Mouse (Mus musculus): ENCODE measurements around the gene Nosip. TPM values are rescaled to one million over a fixed set of nuclear protein-coding genes. Genes with fewer than 3 reads are reported as not detected.

Gene Nosip
- polyA plus RNA-seq (2014; fragmentation: Illumina TruSeq; extraction: RNeasy Lipid Tissue Mini Kit (QIAGEN cat#74804); ENCODE audit: low read depth, low replicate concordance) = 6.3 TPM

DNA sequence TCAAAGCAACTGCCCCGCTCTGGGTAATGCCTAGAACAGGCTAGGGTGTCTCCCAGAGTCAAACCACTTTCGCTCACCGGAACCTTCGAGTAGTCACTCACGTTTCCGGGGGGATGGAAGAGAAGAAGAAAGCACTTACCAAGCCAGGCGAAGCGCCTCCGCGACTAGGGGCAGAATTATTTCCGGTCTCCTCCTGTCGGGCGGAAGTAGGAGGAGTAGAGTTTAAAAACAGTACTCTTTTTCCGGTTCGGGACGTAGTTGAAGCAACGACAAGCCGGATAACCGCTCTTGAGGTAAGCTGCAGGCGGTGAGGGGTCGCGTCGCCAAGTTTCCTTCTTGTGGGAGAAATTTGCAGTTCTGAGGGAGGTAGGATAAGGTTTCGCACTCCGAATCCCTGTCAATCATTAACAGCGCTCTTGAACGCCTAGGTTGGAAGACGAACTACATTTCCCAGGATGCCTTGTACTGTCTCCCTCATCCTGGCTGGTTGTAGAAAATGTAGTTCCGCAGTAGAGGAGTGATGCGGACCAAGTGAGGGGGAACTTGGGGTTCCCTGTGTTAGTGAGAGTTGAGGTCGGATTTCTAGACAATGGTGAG is at the start of gene Nosip, which contains the start of gene Prrg2:
Gene Nosip (plus strand): TSS at position 191 of the 597 bp plus-strand sequence.
Gene Prrg2 (minus strand): TSS at position 439 of the 597 bp plus-strand sequence.

DNA sequence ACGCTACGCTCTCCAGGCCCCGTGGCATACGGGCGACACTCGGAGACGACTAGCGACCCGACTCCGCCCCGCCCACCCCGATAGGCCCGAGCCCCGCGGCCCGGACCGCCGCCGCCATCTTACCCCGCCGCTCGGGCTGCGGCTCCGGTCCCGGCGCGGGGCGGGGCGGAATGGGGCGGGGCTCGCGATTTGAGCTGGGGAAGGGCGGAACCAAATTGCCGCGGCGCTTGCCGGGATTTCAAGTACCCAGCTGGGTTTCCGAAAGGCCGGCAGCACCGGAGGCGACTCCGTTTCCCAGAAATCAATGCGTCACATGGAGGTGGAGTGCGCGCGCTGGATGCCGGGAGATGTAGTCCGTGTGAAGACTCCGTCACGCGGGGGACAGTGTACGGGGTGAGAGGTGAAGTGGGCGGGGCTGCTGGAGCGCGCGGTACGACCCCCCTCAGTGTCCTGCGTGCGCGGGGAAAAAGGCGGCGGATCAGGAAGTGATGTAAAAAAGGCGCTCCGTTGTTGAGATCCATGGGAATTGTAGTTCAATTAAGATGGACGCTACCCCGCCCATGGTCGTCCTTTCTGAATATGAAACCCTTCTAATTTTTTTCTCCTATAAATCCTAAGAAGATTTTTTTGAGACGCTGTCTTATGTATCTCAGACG is 46.1 kb upstream of the Nosip start, which contains the start of gene Scaf1:
Gene Scaf1 (minus strand): TSS at position 407 of the 656 bp plus-strand sequence.

DNA sequence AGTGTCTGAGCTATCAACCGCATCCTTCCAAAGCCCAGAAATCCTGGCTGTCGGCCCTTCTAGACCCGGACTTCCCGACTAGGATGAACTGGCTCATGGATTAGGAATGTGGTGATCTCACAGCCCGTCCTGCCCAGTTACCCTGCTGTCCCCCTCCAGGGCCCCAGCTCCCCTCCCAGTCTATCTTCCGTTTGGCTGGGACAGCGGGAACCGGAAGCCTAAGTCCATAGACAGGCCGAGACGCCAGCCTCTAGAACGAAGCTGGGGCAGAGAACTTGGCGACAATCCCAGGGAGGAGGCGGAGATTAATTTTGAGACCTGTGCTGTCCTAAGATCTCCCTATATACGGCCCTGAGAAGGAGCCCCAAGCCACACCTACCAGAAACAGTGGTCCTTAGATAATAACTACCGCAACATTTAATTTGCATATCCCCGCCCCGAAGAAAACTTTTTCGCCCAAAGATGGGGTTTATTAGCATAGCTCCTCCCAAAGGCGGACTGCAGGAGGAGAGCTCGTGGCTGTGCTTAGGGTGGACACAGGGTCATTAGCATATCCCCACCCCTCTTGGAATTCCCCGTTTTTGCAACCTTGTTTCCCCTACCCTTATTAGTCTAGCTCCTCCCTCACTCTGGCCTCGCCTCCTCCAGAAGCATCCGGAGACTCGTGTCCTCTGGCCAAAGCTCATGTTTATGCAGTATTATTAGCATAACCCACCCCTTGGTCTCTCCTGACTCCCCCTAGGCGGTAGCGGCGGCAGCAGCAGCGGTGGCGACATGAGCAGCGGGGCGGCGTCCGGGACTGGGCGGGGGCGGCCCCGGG is 44.8 kb upstream of the Nosip start, which contains the start of gene Rras:
Gene Rras (plus strand): TSS at position 720 of the 820 bp plus-strand sequence.

DNA sequence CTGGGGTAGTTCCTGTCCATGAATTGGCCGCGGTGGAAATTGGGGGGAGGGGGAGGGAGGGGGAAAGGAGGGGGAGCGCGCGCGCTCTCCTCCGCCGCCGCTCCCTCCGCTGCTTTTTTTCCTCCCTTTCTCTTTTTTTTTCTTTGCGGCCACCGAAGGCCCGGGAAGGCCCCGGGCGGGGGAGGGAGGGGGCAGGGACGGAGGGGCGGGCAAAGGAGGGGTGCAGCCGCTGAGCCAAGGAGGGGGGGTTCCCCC is 9.4 kb upstream of the Nosip start, which contains the start of gene Prr12:
Gene Prr12 (minus strand): TSS at position 20 of the 255 bp plus-strand sequence.

DNA sequence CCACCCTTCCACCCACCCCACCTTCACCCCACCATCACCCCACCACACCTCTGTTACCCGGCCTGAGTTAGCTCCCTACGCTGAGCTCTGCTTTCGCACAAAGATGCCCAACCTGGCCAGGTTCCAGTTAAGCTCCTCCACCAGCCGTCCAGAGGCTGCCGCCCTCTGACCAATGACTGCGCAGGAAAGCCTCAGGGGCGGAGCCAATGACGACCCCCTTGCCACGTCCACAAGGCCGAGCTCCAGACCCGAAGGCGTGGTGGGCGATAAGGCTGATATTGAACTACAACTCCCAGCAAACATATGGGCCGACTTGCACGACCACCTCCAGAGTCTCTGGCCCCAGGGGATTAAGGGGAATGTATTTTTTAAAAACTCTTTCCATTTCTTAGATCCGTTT is 29.8 kb downstream of the Nosip start, which contains the start of gene Rcn3:
Gene Rcn3 (minus strand): TSS at position 174 of the 400 bp plus-strand sequence.

DNA sequence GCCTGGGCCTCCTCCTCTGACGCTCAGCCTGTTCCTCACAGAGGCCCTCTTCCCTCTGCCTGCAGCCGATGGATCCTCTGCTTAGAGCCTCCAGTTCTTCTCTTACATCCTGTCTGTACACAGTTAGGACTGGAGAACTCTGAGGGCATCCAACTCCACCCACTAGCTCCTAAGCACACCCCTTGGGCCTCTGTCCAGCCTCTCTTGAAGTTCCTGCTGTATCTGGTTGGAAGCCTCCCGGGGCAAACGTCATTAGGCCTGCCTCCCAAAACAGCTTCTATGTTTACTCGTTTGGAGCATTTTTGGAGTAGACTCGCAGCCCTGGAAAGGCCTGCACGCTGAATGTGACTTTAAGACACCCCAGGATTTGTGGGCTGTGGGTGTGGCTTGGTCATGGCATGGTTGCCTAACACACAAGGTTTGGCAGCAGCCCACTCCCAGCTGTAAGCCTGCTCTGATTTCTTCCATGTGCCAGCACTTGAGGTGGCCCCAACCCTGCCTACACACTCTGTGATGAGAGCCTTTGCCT is 41.5 kb downstream of the Nosip start, which contains the start of gene Fcgrt:
Gene Fcgrt (minus strand): TSS at position 200 of the 529 bp plus-strand sequence.

DNA sequence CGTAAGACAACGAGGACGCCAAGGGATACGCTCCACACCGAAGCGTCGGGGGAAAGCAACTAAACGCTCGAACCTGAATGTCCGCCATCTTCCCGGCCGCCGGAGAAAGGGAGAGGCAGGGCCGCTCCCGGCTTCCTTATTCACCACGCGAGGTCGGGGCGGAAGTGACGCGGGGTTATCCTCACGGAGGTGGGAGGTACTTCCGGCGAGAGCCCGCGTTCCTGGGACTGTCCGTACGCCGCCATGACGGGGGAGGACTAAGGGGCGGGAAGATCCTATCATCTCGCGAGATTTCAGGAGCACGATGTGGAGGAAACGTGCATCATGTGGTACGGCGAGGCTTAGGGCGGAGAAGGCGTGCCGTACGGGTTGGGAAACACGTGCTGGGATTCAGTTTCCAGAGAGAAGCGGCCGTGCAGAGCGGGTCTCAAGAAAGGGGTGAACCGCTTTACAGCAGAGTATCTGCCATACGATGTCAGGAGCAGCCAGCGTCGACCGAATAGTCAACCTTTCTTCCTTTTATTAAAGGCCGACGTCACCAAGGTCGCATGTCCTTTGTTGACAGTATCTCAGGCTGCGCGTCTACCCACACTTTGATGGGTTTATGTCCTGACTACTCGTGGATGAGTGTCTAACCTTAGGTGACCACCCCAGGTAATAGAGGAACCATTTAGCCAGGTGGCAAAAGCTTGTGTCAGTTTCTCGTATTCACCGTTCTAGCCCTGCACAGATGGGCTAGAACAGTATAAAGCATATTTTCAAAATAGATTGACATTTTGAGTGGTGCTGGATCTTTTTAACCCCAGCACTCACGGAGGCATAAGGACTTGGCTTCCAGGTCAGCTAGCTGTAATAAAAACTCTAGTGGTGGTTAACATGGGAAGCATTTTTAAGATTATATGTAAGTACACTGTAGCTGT is 62.3 kb downstream of the Nosip start, which contains the start of gene Rps11:
Gene Rps11 (minus strand): TSS at position 216 of the 920 bp plus-strand sequence.

Other genes with a start within 250 kb of the Nosip start
- gene Nup62, start 246.3 kb upstream of the Nosip start, polyA plus RNA-seq (2014; fragmentation: Illumina TruSeq; extraction: RNeasy Lipid Tissue Mini Kit (QIAGEN cat#74804); ENCODE audit: low read depth, low replicate concordance) = 4.4 TPM
- not detected for gene Il4i1, start 246.0 kb upstream of the Nosip start, polyA plus RNA-seq (2014; fragmentation: Illumina TruSeq; extraction: RNeasy Lipid Tissue Mini Kit (QIAGEN cat#74804); ENCODE audit: low read depth, low replicate concordance)
- gene Atf5, start 245.8 kb upstream of the Nosip start, polyA plus RNA-seq (2014; fragmentation: Illumina TruSeq; extraction: RNeasy Lipid Tissue Mini Kit (QIAGEN cat#74804); ENCODE audit: low read depth, low replicate concordance) = 3.8 TPM
- gene Akt1s1, start 213.4 kb upstream of the Nosip start, polyA plus RNA-seq (2014; fragmentation: Illumina TruSeq; extraction: RNeasy Lipid Tissue Mini Kit (QIAGEN cat#74804); ENCODE audit: low read depth, low replicate concordance) = 1.7 TPM
- 1.0 TPM for gene Tbc1d17, start 213.3 kb upstream of the Nosip start, polyA plus RNA-seq (2014; fragmentation: Illumina TruSeq; extraction: RNeasy Lipid Tissue Mini Kit (QIAGEN cat#74804); ENCODE audit: low read depth, low replicate concordance)
- gene Pnkp, start 205.3 kb upstream of the Nosip start, polyA plus RNA-seq (2014; fragmentation: Illumina TruSeq; extraction: RNeasy Lipid Tissue Mini Kit (QIAGEN cat#74804); ENCODE audit: low read depth, low replicate concordance) = 0.19 TPM
- not detected for gene Ptov1, start 192.6 kb upstream of the Nosip start, polyA plus RNA-seq (2014; fragmentation: Illumina TruSeq; extraction: RNeasy Lipid Tissue Mini Kit (QIAGEN cat#74804); ENCODE audit: low read depth, low replicate concordance)
- gene Med25, start 169.7 kb upstream of the Nosip start, polyA plus RNA-seq (2014; fragmentation: Illumina TruSeq; extraction: RNeasy Lipid Tissue Mini Kit (QIAGEN cat#74804); ENCODE audit: low read depth, low replicate concordance) = 2.7 TPM
- gene Fuz, start 166.3 kb upstream of the Nosip start, polyA plus RNA-seq (2014; fragmentation: Illumina TruSeq; extraction: RNeasy Lipid Tissue Mini Kit (QIAGEN cat#74804); ENCODE audit: low read depth, low replicate concordance) = 3.2 TPM
- gene Ap2a1, start 132.9 kb upstream of the Nosip start, polyA plus RNA-seq (2014; fragmentation: Illumina TruSeq; extraction: RNeasy Lipid Tissue Mini Kit (QIAGEN cat#74804); ENCODE audit: low read depth, low replicate concordance) = 19.4 TPM
- not detected for gene Tsks, start 119.2 kb upstream of the Nosip start, polyA plus RNA-seq (2014; fragmentation: Illumina TruSeq; extraction: RNeasy Lipid Tissue Mini Kit (QIAGEN cat#74804); ENCODE audit: low read depth, low replicate concordance)
- 0.44 TPM for gene Cpt1c, start 87.6 kb upstream of the Nosip start, polyA plus RNA-seq (2014; fragmentation: Illumina TruSeq; extraction: RNeasy Lipid Tissue Mini Kit (QIAGEN cat#74804); ENCODE audit: low read depth, low replicate concordance)
- gene Prmt1, start 75.9 kb upstream of the Nosip start, polyA plus RNA-seq (2014; fragmentation: Illumina TruSeq; extraction: RNeasy Lipid Tissue Mini Kit (QIAGEN cat#74804); ENCODE audit: low read depth, low replicate concordance) = 3.3 TPM
- 24.0 TPM for gene Irf3, start 64.8 kb upstream of the Nosip start, polyA plus RNA-seq (2014; fragmentation: Illumina TruSeq; extraction: RNeasy Lipid Tissue Mini Kit (QIAGEN cat#74804); ENCODE audit: low read depth, low replicate concordance)
- 0.76 TPM for gene Bcl2l12, start 63.7 kb upstream of the Nosip start, polyA plus RNA-seq (2014; fragmentation: Illumina TruSeq; extraction: RNeasy Lipid Tissue Mini Kit (QIAGEN cat#74804); ENCODE audit: low read depth, low replicate concordance)
- 6.3 TPM for gene Scaf1, start 46.1 kb upstream of the Nosip start, polyA plus RNA-seq (2014; fragmentation: Illumina TruSeq; extraction: RNeasy Lipid Tissue Mini Kit (QIAGEN cat#74804); ENCODE audit: low read depth, low replicate concordance)
- gene Rras, start 44.5 kb upstream of the Nosip start, polyA plus RNA-seq (2014; fragmentation: Illumina TruSeq; extraction: RNeasy Lipid Tissue Mini Kit (QIAGEN cat#74804); ENCODE audit: low read depth, low replicate concordance) = 3.2 TPM
- 0.22 TPM for gene Prr12, start 9.5 kb upstream of the Nosip start, polyA plus RNA-seq (2014; fragmentation: Illumina TruSeq; extraction: RNeasy Lipid Tissue Mini Kit (QIAGEN cat#74804); ENCODE audit: low read depth, low replicate concordance)
- gene Prrg2, start 248 bp downstream of the Nosip start, polyA plus RNA-seq (2014; fragmentation: Illumina TruSeq; extraction: RNeasy Lipid Tissue Mini Kit (QIAGEN cat#74804); ENCODE audit: low read depth, low replicate concordance) = 10.9 TPM
- not detected for gene Rcn3, start 29.8 kb downstream of the Nosip start, polyA plus RNA-seq (2014; fragmentation: Illumina TruSeq; extraction: RNeasy Lipid Tissue Mini Kit (QIAGEN cat#74804); ENCODE audit: low read depth, low replicate concordance)
- gene Fcgrt, start 41.4 kb downstream of the Nosip start, polyA plus RNA-seq (2014; fragmentation: Illumina TruSeq; extraction: RNeasy Lipid Tissue Mini Kit (QIAGEN cat#74804); ENCODE audit: low read depth, low replicate concordance) = 8.9 TPM
- 378 TPM for gene Rps11, start 62.0 kb downstream of the Nosip start, polyA plus RNA-seq (2014; fragmentation: Illumina TruSeq; extraction: RNeasy Lipid Tissue Mini Kit (QIAGEN cat#74804); ENCODE audit: low read depth, low replicate concordance)
- gene Rpl13a, start 66.3 kb downstream of the Nosip start, polyA plus RNA-seq (2014; fragmentation: Illumina TruSeq; extraction: RNeasy Lipid Tissue Mini Kit (QIAGEN cat#74804); ENCODE audit: low read depth, low replicate concordance) = 519 TPM
- not detected for gene Gm45713, start 73.8 kb downstream of the Nosip start, polyA plus RNA-seq (2014; fragmentation: Illumina TruSeq; extraction: RNeasy Lipid Tissue Mini Kit (QIAGEN cat#74804); ENCODE audit: low read depth, low replicate concordance)
- 14.4 TPM for gene Flt3l, start 74.0 kb downstream of the Nosip start, polyA plus RNA-seq (2014; fragmentation: Illumina TruSeq; extraction: RNeasy Lipid Tissue Mini Kit (QIAGEN cat#74804); ENCODE audit: low read depth, low replicate concordance)
- 1.2 TPM for gene Pih1d1, start 91.9 kb downstream of the Nosip start, polyA plus RNA-seq (2014; fragmentation: Illumina TruSeq; extraction: RNeasy Lipid Tissue Mini Kit (QIAGEN cat#74804); ENCODE audit: low read depth, low replicate concordance)
- 12.3 TPM for gene Aldh16a1, start 92.2 kb downstream of the Nosip start, polyA plus RNA-seq (2014; fragmentation: Illumina TruSeq; extraction: RNeasy Lipid Tissue Mini Kit (QIAGEN cat#74804); ENCODE audit: low read depth, low replicate concordance)
- gene Slc17a7, start 101.5 kb downstream of the Nosip start, polyA plus RNA-seq (2014; fragmentation: Illumina TruSeq; extraction: RNeasy Lipid Tissue Mini Kit (QIAGEN cat#74804); ENCODE audit: low read depth, low replicate concordance) = not detected
- not detected for gene Gfy, start 117.1 kb downstream of the Nosip start, polyA plus RNA-seq (2014; fragmentation: Illumina TruSeq; extraction: RNeasy Lipid Tissue Mini Kit (QIAGEN cat#74804); ENCODE audit: low read depth, low replicate concordance)
- gene Pth2, start 118.6 kb downstream of the Nosip start, polyA plus RNA-seq (2014; fragmentation: Illumina TruSeq; extraction: RNeasy Lipid Tissue Mini Kit (QIAGEN cat#74804); ENCODE audit: low read depth, low replicate concordance) = not detected
- not detected for gene Ccdc155, start 142.5 kb downstream of the Nosip start, polyA plus RNA-seq (2014; fragmentation: Illumina TruSeq; extraction: RNeasy Lipid Tissue Mini Kit (QIAGEN cat#74804); ENCODE audit: low read depth, low replicate concordance)
- gene Dkkl1, start 149.7 kb downstream of the Nosip start, polyA plus RNA-seq (2014; fragmentation: Illumina TruSeq; extraction: RNeasy Lipid Tissue Mini Kit (QIAGEN cat#74804); ENCODE audit: low read depth, low replicate concordance) = not detected
- gene Tead2, start 153.3 kb downstream of the Nosip start, polyA plus RNA-seq (2014; fragmentation: Illumina TruSeq; extraction: RNeasy Lipid Tissue Mini Kit (QIAGEN cat#74804); ENCODE audit: low read depth, low replicate concordance) = 1.1 TPM
- gene Cd37, start 176.7 kb downstream of the Nosip start, polyA plus RNA-seq (2014; fragmentation: Illumina TruSeq; extraction: RNeasy Lipid Tissue Mini Kit (QIAGEN cat#74804); ENCODE audit: low read depth, low replicate concordance) = 3.6 TPM
- not detected for gene Slc6a16, start 178.7 kb downstream of the Nosip start, polyA plus RNA-seq (2014; fragmentation: Illumina TruSeq; extraction: RNeasy Lipid Tissue Mini Kit (QIAGEN cat#74804); ENCODE audit: low read depth, low replicate concordance)
- gene Slc6a21, start 215.1 kb downstream of the Nosip start, polyA plus RNA-seq (2014; fragmentation: Illumina TruSeq; extraction: RNeasy Lipid Tissue Mini Kit (QIAGEN cat#74804); ENCODE audit: low read depth, low replicate concordance) = not detected

All from sigmoid colon, adult 10 weeks (tissue).